Mouse (Mus musculus) testis, adult 2 months (tissue): Measurements from ENCODE around the gene Mark1. TPM values are rescaled to one million over a fixed set of nuclear protein-coding genes. Genes with fewer than 3 reads are reported as not detected.
A peak's percentile ranks its signal among the peaks of the same experiment; 100 is the strongest.

Experiments
- H3K27ac ChIP-seq: fragments of 200-500 bp; 2 replicates; pipeline ENCODE4 v1.5.1; 2012; ENCODE audit warnings: low read depth, low read length; ENCODE audit not compliant: control insufficient read depth, insufficient read depth
- H3K27me3 ChIP-seq: fragments of 200-500 bp; 2 replicates; pipeline ENCODE4 v1.6.1; 2012; ENCODE audit warnings: mild to moderate bottlenecking, low read length, moderate library complexity; ENCODE audit not compliant: control insufficient read depth, insufficient read depth
- H3K36me3 ChIP-seq: fragments of 200-500 bp; 2 replicates; pipeline ENCODE4 v1.6.1; 2012; ENCODE audit warnings: mild to moderate bottlenecking, low read length; ENCODE audit not compliant: control insufficient read depth, insufficient read depth
- H3K4me1 ChIP-seq: fragments of 200-500 bp; 2 replicates; pipeline ENCODE4 v1.6.1; 2012; ENCODE audit warnings: low read length; ENCODE audit not compliant: control insufficient read depth, insufficient read depth
- H3K4me3 ChIP-seq: fragments of 200-500 bp; 2 replicates; pipeline ENCODE4 v1.5.1; 2012; ENCODE audit warnings: low read depth, mild to moderate bottlenecking, low read length, moderate library complexity, mixed read lengths; ENCODE audit not compliant: control insufficient read depth
- CTCF ChIP-seq: fragments of 200-500 bp; IDR thresholded peaks from 2 replicates; pipeline ENCODE4 v1.5.1; 2012; ENCODE audit warnings: low read depth, mild to moderate bottlenecking, inconsistent platforms, low read length, moderate library complexity; ENCODE audit not compliant: control insufficient read depth, insufficient read depth, insufficient replicate concordance
- POLR2A ChIP-seq: fragments of 200-500 bp; IDR thresholded peaks from 2 replicates; pipeline ENCODE4 v1.6.1; 2012; ENCODE audit warnings: low read depth, mild to moderate bottlenecking, inconsistent platforms, low read length, moderate library complexity; ENCODE audit not compliant: control insufficient read depth
- polyA plus RNA-seq: library from polyadenylated mRNA; depleted of rRNA; stranded (reverse); fragments of >200 nt; gene quantifications from 2 replicates; pipeline ENCODE4 v1.2.3, GENCODE M21; 2012

Gene Mark1
- polyA plus RNA-seq, 1 experiment = 1.5 TPM

DNA sequence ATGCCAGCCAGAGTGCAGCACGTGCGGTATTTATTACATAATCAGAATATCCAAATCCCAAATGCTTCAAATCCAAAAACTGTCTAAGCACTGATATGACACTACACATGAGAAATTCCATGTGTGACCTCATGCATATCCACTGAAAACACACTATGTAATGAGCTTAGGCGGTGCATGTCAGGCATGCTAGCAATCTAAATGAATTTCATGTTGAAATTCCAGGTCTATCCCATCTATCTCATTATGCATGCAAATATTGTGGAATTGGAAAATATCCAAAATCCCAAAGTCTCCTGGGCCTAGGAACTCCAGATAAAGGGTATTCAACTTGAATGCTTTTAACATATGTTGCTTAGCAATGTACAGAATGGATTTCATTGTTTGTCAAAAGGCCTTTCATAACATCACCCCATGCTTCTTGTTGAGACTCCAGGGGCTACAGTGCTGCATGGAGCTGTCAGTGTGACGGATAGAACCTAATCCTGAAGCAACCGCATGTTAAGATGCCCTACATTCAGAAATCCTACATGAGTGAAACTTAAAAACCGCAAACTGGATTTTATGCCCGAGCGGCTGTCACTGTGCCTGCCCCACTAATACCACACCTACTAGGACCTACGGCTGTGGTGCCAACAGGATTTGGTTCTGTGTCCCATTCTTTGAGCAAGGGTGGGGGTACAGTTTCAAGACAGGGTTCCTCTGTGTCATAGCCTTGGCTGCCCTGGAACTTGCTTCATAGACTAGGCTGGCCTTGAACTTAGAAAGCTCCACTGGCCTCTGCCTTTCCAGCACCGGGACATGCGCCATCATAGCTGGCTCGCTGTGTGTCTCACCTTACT is 93.2 kb downstream of the Mark1 start:
- Histone ChIP-seq H3K27ac (no peak overlapping the region), H3K36me3 (no peaks in the 10 kb centered on the region; the same call in 1 of the 2 replicates), H3K4me3 (no peak overlapping the region), H3K4me1 (no peaks in the 10 kb centered on the region), H3K27me3 (no peaks in the 10 kb centered on the region)
- TF ChIP-seq POLR2A = no peak
- no peak for TF ChIP-seq CTCF

GRCm38 (mm10) chr1:184905371-184905770 is 94.0 kb downstream of the Mark1 start:
- Histone ChIP-seq H3K27me3 (no peaks in the 10 kb centered on the region), H3K4me3 (no peak overlapping the region), H3K27ac (no peak overlapping the region), H3K36me3 (no peaks in the 10 kb centered on the region; the same call in 1 of the 2 replicates), H3K4me1 (no peaks in the 10 kb centered on the region)
- TF ChIP-seq POLR2A (no peak), CTCF (no peak)

GRCm38 (mm10) chr1:184903697-184904096 is 95.7 kb downstream of the Mark1 start:
- H3K27me3 ChIP-seq = no peaks in the 10 kb centered on the region
- no peaks in the 10 kb centered on the region for H3K4me1 ChIP-seq
- no peak overlapping the region for H3K4me3 ChIP-seq
- TF ChIP-seq POLR2A (no peak), CTCF (no peak)
- no peaks in the 10 kb centered on the region for H3K36me3 ChIP-seq
- H3K27ac ChIP-seq = no peak overlapping the region

DNA sequence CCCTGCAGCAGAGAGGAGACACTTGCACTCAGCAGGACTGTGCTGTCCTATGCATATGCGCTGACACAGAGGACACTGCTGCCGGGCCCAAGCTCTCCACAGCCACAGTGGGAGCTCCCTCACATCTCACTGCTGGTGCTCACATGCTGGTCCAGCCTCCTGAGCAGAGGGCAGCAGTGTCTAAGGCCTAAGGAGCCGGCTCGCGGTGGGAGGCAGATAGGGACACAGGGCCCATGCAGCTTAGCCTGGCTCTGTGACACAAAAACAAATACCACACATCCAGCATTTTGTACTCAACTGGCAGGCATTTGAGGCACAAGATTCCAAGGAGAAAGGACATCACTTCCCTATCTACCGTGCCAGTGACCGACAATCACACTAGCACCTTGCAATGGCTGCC is 96.5 kb downstream of the Mark1 start:
- Histone ChIP-seq H3K27ac (no peak overlapping the region), H3K27me3 (no peaks in the 10 kb centered on the region), H3K36me3 (no peaks in the 10 kb centered on the region), H3K4me1 (no peaks in the 10 kb centered on the region), H3K4me3 (no peak overlapping the region)
- TF ChIP-seq POLR2A = no peak
- TF ChIP-seq CTCF = no peak

DNA sequence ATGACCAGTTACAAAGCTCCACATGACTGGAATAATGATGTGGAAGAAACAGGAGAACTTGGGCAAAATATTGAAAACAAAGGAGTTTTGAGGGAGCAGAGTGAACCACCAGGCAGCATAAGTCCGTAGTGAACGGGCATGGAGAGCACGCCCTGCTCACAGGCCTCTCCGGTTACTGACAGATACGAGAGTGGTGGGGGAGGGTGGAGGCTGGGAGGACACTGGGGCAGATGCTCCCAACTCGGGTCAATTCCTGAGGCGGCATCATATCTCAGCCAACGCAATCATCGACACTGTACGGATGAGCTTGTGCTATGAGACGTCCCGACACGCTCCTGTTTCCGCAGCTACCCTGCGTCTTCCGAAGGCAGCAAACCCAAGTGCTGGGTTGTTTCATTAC is 102.0 kb downstream of the Mark1 start:
- no peaks in the 10 kb centered on the region for H3K36me3 ChIP-seq

GRCm38 (mm10) chr1:184891998-184892397 is 107.4 kb downstream of the Mark1 start:
- Histone ChIP-seq H3K27me3 (no peaks in the 10 kb centered on the region), H3K36me3 (no peaks in the 10 kb centered on the region), H3K27ac (no peak overlapping the region), H3K4me3 (no peak overlapping the region), H3K4me1 (no peaks in the 10 kb centered on the region)
- no peak for TF ChIP-seq POLR2A
- TF ChIP-seq CTCF = 0 out of 2 replicates have a peak, but pooled peaks have one; percentile 4

More for the DNA sequence above, 102.0 kb downstream of the Mark1 start:
- H3K27me3 ChIP-seq = no peaks in the 10 kb centered on the region
- H3K4me1 ChIP-seq = no peaks in the 10 kb centered on the region
- no peak overlapping the region for H3K27ac ChIP-seq
- TF ChIP-seq POLR2A = no peak
- H3K4me3 ChIP-seq = no peak overlapping the region

- Histone ChIP-seq H3K27me3 (no peaks in the 10 kb centered on the region), H3K36me3 (no peaks in the 10 kb centered on the region), H3K4me3 (no peak overlapping the region), H3K4me1 (no peaks in the 10 kb centered on the region), H3K27ac (no peak overlapping the region)
- TF ChIP-seq POLR2A (no peak), CTCF (no peak)
Observed at GRCm38 (mm10) chr1:184889454-184889853, 109.9 kb downstream of the Mark1 start.

DNA sequence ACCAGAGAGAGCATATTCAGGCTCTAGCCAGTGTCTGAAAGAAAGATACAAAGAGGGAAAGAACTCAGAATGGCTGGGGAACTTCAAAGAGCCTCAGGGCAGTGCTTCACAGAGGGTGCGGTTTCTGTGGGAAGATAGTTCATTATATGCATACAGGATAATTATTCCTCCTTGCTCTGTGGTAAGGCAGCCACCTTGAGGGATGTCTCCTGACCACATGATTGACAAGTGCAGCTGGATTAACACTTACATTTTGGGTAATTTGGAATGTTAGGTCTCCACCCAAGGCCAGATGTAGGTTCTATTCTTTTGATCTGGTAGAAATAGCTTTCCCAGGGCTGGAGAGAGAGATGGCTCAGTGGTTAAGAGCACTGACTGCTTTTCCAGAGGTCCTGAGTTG is 113.2 kb downstream of the Mark1 start:
- Histone ChIP-seq H3K4me3 (no peak overlapping the region), H3K27me3 (no peaks in the 10 kb centered on the region), H3K27ac (no peak overlapping the region), H3K4me1 (peaks cover 11% of the 10 kb centered on the region), H3K36me3 (no peaks in the 10 kb centered on the region)
- no peak for TF ChIP-seq POLR2A
- no peak for TF ChIP-seq CTCF
